Mouse (Mus musculus) duodenum, adult 2 months (tissue): ENCODE data around the gene Ttll9. TPM values are rescaled to one million over a fixed set of nuclear protein-coding genes. Genes with fewer than 3 reads are reported as not detected.

Experiments
- polyA plus RNA-seq: library from polyadenylated mRNA; depleted of rRNA; stranded (reverse); fragments of >200 nt; gene quantifications from 2 replicates; pipeline ENCODE4 v1.2.3, GENCODE M21; 2012; ENCODE audit warnings: low replicate concordance; rRNA removed

Ttll9 gene
- polyA plus RNA-seq = not detected in 2 replicates

DNA sequence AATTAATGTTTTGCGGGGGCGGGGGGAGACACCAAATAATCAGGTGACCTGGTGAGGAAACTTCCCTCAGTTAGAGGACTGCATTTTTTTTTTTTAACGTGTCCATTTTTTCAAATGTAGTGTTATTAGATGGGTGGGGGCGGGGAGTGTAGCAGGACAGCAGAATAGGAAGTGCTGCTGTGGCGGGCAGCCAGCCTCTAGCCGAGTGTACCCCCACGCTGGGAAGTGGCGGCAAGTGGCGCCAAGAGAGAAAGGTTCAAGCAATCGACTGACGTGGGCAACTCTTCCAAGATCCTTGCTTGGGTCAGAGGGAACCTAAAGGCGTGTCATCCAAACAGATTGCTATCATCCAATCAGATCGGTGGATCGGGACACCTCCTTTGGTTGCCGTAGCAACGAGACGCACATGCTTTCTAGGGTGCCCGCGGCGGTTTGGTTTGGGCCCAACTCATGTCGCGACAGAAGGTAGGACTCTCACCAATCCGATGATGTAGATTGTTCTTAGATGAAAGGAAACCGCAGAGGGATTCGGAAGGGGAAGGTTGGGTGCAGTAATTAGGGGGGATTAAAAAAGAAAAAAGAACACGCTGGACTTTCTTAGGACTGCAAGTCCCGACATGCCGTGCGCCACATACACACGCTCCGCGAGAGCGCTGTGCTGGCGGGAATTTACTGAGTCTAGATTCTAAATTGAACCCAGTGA, at the start of gene Ttll9:
TSS of gene Ttll9 (plus strand) at position 395 of the 703 bp plus-strand sequence.

DNA sequence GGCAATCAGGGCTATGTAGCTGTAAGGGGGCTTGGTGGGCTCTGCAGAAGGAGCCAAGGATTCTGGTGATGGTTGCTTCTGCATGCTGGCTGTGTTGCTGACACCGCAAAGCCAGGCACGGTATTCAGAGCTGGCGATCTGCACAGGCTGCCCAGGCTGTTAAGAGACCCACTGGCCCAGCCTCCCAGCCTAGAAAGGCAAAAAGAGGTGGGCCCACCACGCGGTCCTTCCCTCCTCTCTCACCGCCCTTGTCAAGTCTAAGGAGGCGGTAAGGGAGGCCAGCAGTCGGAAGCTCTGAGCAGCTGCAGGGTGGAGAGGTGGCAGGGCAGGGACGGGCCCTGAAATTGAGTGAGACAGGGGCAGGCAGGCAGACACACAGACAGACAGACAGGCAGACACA, 29.2 kb upstream of the Ttll9 start, which contains the start of gene Foxs1:
TSS of gene Foxs1 (minus strand) at position 161 of the 400 bp plus-strand sequence.

DNA sequence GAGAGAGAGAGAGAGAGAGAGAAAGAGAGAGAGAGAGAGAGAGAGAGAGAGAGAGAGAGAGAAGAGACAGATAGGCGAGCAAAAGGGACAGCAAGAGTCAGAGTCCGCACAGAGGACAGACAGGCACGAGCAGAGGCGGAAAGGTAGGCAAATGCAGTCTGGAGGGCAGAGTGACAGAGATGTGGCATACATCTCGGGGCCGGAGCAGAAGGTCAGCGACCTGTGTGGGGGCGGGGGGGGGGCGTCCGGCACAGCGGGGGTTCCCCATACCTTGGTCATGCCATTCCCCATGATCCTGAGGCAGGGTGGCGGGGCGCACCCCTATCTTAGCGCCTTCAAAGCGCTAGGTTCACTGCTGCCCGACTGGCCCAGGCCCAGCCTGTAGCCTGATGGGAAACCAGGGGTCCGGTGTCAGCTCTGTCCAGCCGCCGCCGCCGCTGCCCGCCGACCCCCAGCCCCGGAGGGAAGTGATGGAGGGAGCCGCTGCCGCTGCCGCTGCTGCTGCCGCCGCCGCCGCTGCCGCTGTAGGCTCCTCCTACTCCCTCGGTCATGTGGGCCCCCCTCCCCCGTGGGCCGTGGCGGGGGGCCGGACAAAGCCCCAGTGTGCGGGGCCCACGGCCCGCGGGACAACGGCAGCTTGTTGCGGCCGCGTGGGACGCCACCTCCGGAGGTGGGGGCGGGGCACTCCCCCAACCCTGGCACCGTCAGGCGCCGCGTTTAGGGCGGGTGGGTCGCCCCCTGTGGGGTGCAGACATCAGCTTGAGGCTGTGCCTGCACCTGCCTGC, 11.0 kb upstream of the Ttll9 start, which contains the start of gene Dusp15:
TSS of gene Dusp15 (minus strand) at position 634 of the 785 bp plus-strand sequence.

DNA sequence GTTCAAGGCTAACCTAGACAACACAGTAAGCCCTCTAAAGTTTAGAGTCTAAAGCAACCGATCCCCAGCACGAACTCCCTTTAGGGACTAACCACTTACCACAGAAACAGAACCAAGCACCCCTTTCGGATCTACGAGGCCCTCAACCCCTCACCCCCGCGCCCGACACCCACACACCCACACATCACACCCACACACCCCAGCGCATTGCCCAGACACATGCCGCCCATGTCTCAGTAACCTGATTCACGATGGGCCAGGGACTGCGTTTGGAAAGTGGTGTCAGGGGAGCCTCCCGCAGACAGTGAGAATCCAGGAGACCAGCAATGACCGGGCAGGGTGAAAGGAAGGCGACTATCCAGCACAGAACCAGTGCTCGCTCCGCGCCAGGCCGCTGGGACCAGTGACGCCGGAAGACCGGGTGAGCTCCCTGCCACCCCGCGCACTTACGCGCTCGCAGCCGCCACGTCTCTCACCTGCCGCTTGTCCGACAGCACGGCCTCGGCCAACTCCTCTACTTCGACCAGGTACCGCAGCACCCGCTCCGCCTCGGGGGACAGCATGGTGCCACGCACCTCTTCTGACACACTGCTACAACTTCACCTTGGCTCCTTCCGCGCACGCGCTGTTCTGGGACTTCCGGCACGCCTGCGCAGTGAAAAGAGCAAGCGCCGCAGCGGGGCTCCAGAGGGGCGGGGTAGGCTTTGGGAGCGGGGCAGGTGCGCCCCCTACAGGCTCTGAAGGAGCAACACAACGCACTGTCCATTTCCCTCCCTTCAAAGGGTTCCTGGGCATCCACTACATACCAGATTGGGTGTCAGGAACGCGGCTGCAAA, 52.7 kb downstream of the Ttll9 start, which contains the start of gene Pdrg1:
TSS of gene Pdrg1 (minus strand) at position 670 of the 836 bp plus-strand sequence.

DNA sequence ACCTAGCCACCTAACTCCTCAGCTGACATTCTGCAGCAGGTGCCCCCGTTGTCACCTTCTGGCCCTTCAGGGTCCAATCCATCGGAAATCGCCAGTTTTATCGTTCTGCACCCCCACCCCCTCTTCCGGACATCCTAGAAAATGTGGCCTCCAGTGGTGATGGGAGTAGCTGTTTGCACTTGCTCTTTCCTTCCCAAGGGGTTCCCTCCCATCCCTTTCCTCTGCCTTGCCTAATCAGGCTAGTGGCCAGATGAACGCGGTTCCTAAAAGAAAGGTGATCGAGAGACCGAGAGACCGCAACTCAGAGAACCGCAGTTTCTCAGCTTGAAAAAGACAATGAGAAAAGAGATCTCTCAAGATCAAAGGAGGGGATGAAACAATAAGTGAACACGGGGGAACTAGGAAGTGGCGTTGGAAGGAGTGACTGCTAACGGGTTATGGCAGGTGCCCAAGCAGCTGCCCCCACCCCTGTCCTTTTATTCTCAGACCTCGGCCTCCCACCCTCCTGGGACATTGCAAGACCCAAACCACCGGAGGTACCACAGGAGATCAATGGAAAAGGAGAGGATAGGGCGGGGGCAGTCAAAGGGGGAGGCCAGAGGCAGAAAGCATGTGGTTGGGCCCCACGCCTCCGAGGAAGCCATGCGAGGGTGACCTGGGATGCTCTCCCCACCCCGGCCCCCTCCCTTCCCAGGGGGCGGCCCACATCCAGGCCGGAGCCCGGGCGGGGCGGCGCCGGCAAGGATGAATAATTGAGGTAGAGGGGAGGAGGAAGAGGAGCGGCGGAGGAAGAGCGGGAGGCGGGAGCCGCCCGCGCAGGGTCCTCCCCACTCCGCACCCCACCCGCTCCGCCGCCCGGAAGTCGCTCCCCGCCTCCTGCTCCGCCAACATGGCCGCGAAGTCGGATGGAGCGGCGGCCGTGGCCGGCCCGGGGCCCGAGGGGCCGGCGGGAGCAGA, 69.1 kb downstream of the Ttll9 start, which contains the start of gene Xkr7:
TSS of gene Xkr7 (plus strand) at position 727 of the 957 bp plus-strand sequence.

Other genes starting within 250 kb of the Ttll9 start
- 431 and 630 TPM in 2 replicates for gene Id1, start 226.2 kb upstream of the Ttll9 start, polyA plus RNA-seq
- gene Cox4i2, start 208.3 kb upstream of the Ttll9 start, polyA plus RNA-seq = 0.60 and 1.2 TPM in 2 replicates
- gene Bcl2l1, start 130.8 kb upstream of the Ttll9 start, polyA plus RNA-seq = 28.4 and 66.4 TPM in 2 replicates
- gene Tpx2, start 114.5 kb upstream of the Ttll9 start, polyA plus RNA-seq = 0.34 and 0.41 TPM in 2 replicates
- gene Mylk2, start 51.1 kb upstream of the Ttll9 start, polyA plus RNA-seq = 0.04 TPM in 1 of 2 replicates, not detected in the other
- 2.4 and 3.3 TPM in 2 replicates for gene Foxs1, start 29.3 kb upstream of the Ttll9 start, polyA plus RNA-seq
- 0.02 and 0.04 TPM in 2 replicates for gene Dusp15, start 10.8 kb upstream of the Ttll9 start, polyA plus RNA-seq
- 12.2 and 13.6 TPM in 2 replicates for gene Pdrg1, start 52.9 kb downstream of the Ttll9 start, polyA plus RNA-seq
- 0.09 and 0.12 TPM in 2 replicates for gene Xkr7, start 69.4 kb downstream of the Ttll9 start, polyA plus RNA-seq
- 7.3 and 7.4 TPM in 2 replicates for gene Ccm2l, start 103.5 kb downstream of the Ttll9 start, polyA plus RNA-seq
- 15.7 and 19.1 TPM in 2 replicates for gene Hck, start 146.0 kb downstream of the Ttll9 start, polyA plus RNA-seq
- 22.9 and 34.5 TPM in 2 replicates for gene Tm9sf4, start 198.8 kb downstream of the Ttll9 start, polyA plus RNA-seq